Mouse (Mus musculus) MEL (cell line): ENCODE results near the gene Rex1bd. TPM values are rescaled to one million over a fixed set of nuclear protein-coding genes. Genes with fewer than 3 reads are reported as not detected.

Source experiments
- DNase-seq: peaks from one replicate; pipeline ENCODE4 v3.0.0; 2011; ENCODE audit warnings: low read depth, low spot score
- H3K27ac ChIP-seq: 2 replicates; pipeline ENCODE4 v1.5.1; 2012; ENCODE audit warnings: low read depth, mild to moderate bottlenecking, control low read depth, low read length, moderate library complexity; ENCODE audit not compliant: control insufficient read depth
- H3K27me3 ChIP-seq, 2 experiments: fragments of 150-350 bp in 1 of 2; sonication (generic) in 1 of 2; 2 replicates each; pipeline ENCODE4 v1.6.1; 2012; ENCODE audit warnings: low read length in 2 of 2, mild to moderate bottlenecking in 2 of 2, improper control_type of control experiment in 1 of 2, moderate library complexity in 1 of 2; ENCODE audit not compliant: insufficient read depth in 2 of 2, control insufficient read depth in 1 of 2
- H3K36me3 ChIP-seq, 2 experiments: 2 replicates each; pipeline ENCODE4 v1.6.1; 2012 to 2014; ENCODE audit warnings: low read length in 2 of 2, improper control_type of control experiment in 1 of 2, inconsistent platforms in 1 of 2, mild to moderate bottlenecking in 1 of 2; ENCODE audit not compliant: insufficient read depth in 2 of 2, control insufficient read depth in 1 of 2
- H3K4me1 ChIP-seq, 2 experiments: fragments of 150-350 bp in 1 of 2; sonication (generic) in 1 of 2; 2 replicates each; pipeline ENCODE4 v1.6.1; 2012; ENCODE audit warnings: low read length in 2 of 2, improper control_type of control experiment in 1 of 2, mild to moderate bottlenecking in 1 of 2; ENCODE audit not compliant: insufficient read depth in 2 of 2, control insufficient read depth in 1 of 2
- H3K4me3 ChIP-seq, 2 experiments: fragments of 150-350 bp in 1 of 2; sonication (generic) in 1 of 2; 2 replicates each; pipeline ENCODE4 v1.5.1; 2012; ENCODE audit warnings: low read depth in 2 of 2, low read length in 2 of 2, mild to moderate bottlenecking in 2 of 2, moderate library complexity in 2 of 2, control low read depth in 1 of 2, improper control_type of control experiment in 1 of 2; ENCODE audit not compliant: control insufficient read depth in 1 of 2, insufficient read depth in 1 of 2
- H3K79me2 ChIP-seq: 2 replicates; pipeline ENCODE4 v1.6.1; 2012; ENCODE audit warnings: mild to moderate bottlenecking, low read length, moderate library complexity; ENCODE audit not compliant: control insufficient read depth, poor library complexity, insufficient read depth
- H3K9ac ChIP-seq: 2 replicates; pipeline ENCODE4 v1.6.1; 2012; ENCODE audit warnings: low read depth, mild to moderate bottlenecking, control low read depth, low read length, moderate library complexity; ENCODE audit not compliant: control insufficient read depth, poor library complexity, severe bottlenecking
- H3K9me3 ChIP-seq: fragments of 150-350 bp; sonication (generic); replicated peaks from 2 replicates; pipeline ENCODE4 v1.6.1; 2012; ENCODE audit warnings: mild to moderate bottlenecking, low read length, improper control_type of control experiment, moderate library complexity; ENCODE audit not compliant: insufficient read depth
- CHD1 ChIP-seq: IDR thresholded peaks from 2 replicates; pipeline ENCODE4 v1.6.1; 2012; ENCODE audit warnings: low read depth, mild to moderate bottlenecking, inconsistent platforms, low read length, improper control_type of control experiment
- CHD2 ChIP-seq: IDR thresholded peaks from 2 replicates; pipeline ENCODE4 v1.6.1; 2011; ENCODE audit warnings: low read length, improper control_type of control experiment
- CTCF ChIP-seq, 3 experiments: IDR thresholded peaks in 2 of 3; conservative IDR thresholded peaks in 1 of 3; 2 replicates each; pipeline ENCODE4 v1.5.1; 2011 to 2012; ENCODE audit warnings: low read length in 3 of 3, low read depth in 2 of 3, mild to moderate bottlenecking in 2 of 3, improper control_type of control experiment in 1 of 3, inconsistent platforms in 1 of 3, mixed read lengths in 1 of 3, moderate library complexity in 1 of 3; ENCODE audit not compliant: control insufficient read depth in 1 of 3, insufficient read depth in 1 of 3, poor library complexity in 1 of 3, severe bottlenecking in 1 of 3
- ETS1 ChIP-seq: IDR thresholded peaks from 2 replicates; pipeline ENCODE4 v1.6.1; 2012; ENCODE audit warnings: low read depth, mild to moderate bottlenecking, inconsistent platforms, low read length, improper control_type of control experiment, moderate library complexity
- GABPA ChIP-seq: IDR thresholded peaks from 2 replicates; pipeline ENCODE4 v1.6.1; 2012; ENCODE audit warnings: low read depth, mild to moderate bottlenecking, inconsistent platforms, low read length, improper control_type of control experiment, moderate library complexity
- MAX ChIP-seq: IDR thresholded peaks from 2 replicates; pipeline ENCODE4 v1.6.1; 2011; ENCODE audit warnings: low read length, improper control_type of control experiment
- MEF2A ChIP-seq: IDR thresholded peaks from 2 replicates; pipeline ENCODE4 v1.6.1; 2014; ENCODE audit warnings: low read depth, mild to moderate bottlenecking, inconsistent platforms, low read length, improper control_type of control experiment; ENCODE audit not compliant: poor library complexity, insufficient replicate concordance, severe bottlenecking; ENCODE audit errors: extremely low read depth
- NRF1 ChIP-seq: IDR thresholded peaks from 2 replicates; pipeline ENCODE4 v1.6.1; 2014; ENCODE audit warnings: low read depth, mild to moderate bottlenecking, inconsistent platforms, low read length, improper control_type of control experiment, moderate library complexity; ENCODE audit not compliant: poor library complexity, insufficient read depth, severe bottlenecking
- SIN3A ChIP-seq: IDR thresholded peaks from 2 replicates; pipeline ENCODE4 v1.6.1; 2012; ENCODE audit warnings: low read length, improper control_type of control experiment, inconsistent platforms
- TCF12 ChIP-seq: IDR thresholded peaks from 2 replicates; pipeline ENCODE4 v1.6.1; 2014; ENCODE audit warnings: low read depth, mild to moderate bottlenecking, inconsistent platforms, low read length, improper control_type of control experiment, moderate library complexity
- USF1 ChIP-seq: IDR thresholded peaks from 2 replicates; pipeline ENCODE4 v1.6.1; 2014; ENCODE audit warnings: low read depth, mild to moderate bottlenecking, inconsistent platforms, low read length, improper control_type of control experiment, moderate library complexity
- USF2 ChIP-seq, 2 experiments: IDR thresholded peaks; 2 replicates each; pipeline ENCODE4 v1.6.1; 2011 to 2012; ENCODE audit warnings: improper control_type of control experiment in 2 of 2, low read length in 2 of 2, borderline replicate concordance in 1 of 2, inconsistent platforms in 1 of 2, low read depth in 1 of 2, mild to moderate bottlenecking in 1 of 2; ENCODE audit not compliant: insufficient read depth in 1 of 2
- ZC3H11A ChIP-seq: IDR thresholded peaks from 2 replicates; pipeline ENCODE4 v1.6.1; 2012; ENCODE audit warnings: low read depth, mild to moderate bottlenecking, inconsistent platforms, low read length, improper control_type of control experiment
- ZNF384 ChIP-seq: IDR thresholded peaks from 2 replicates; pipeline ENCODE4 v1.6.1; 2012; ENCODE audit warnings: low read depth, mild to moderate bottlenecking, inconsistent platforms, low read length, improper control_type of control experiment
- polyA plus RNA-seq, 2 experiments: library from polyadenylated mRNA; stranded (reverse) in 1 of 2; unstranded in 1 of 2; fragments of >175 nt in 1 of 2; fragments of >200 nt in 1 of 2; gene quantifications; 2 replicates each; pipeline versions ENCODE4 v1.2.1 to v1.2.4; 2012; ENCODE audit warnings: low replicate concordance in 2 of 2, low read depth in 1 of 2; ENCODE audit not compliant: insufficient read length in 2 of 2, insufficient read depth in 1 of 2, missing spikeins in 1 of 2
- total RNA-seq: library from RNA; depleted of rRNA; stranded (reverse); fragments of 300-350 nt; gene quantifications from 2 replicates; pipeline ENCODE4 v1.2.3, GENCODE M21; 2012

Rex1bd gene
- total and polyA plus RNA-seq, 3 experiments, result 145 to 204 TPM; not detected in 1

GRCm38 (mm10) chr8:70549412-70550184, 43.0 kb upstream of the Rex1bd start:
- Histone ChIP-seq H3K27ac (no peak overlapping the region), H3K79me2 (peaks cover 48% of the 10 kb centered on the region)
- DNase-seq, result no peak

GRCm38 (mm10) chr8:70547762-70548161, 41.2 kb upstream of the Rex1bd start:
- Histone ChIP-seq H3K27me3 (no peaks in the 10 kb centered on the region), H3K79me2 (peaks cover 58% of the 10 kb centered on the region)
- TF ChIP-seq CHD1, result no peak
- no peak for TF ChIP-seq NRF1
- no peak for TF ChIP-seq USF2 (IDR thresholded peaks at IDR 0.05; ENCODE audit: borderline replicate concordance in 1 of 2, insufficient read depth in 1 of 2, low read depth in 1 of 2, low read length in 2 of 2)
- TF ChIP-seq MEF2A, result no peak
- TF ChIP-seq SIN3A, result no peak
- TF ChIP-seq USF1, result no peak
- no peak for TF ChIP-seq GABPA
- no peak for TF ChIP-seq ETS1
- no peak for TF ChIP-seq MAX
- no peak for TF ChIP-seq TCF12
- TF ChIP-seq, all 39 proteins: peak for 0
- peaks cover 0 to 2% of the 10 kb centered on the region in 2 experiments; a peak in 1 of 4 replicates for H3K4me1 ChIP-seq
- no peak overlapping the region for H3K9ac ChIP-seq
- no peaks in the 10 kb centered on the region; a peak in 1 of 4 replicates for H3K36me3 ChIP-seq
- H3K4me3 ChIP-seq, result no peak overlapping the region
- DNase-seq, result no peak
- H3K27ac ChIP-seq, result no peak overlapping the region
- H3K9me3 ChIP-seq, result no peaks in the 10 kb centered on the region

More at GRCm38 (mm10) chr8:70549412-70550184, 43.0 kb upstream of the Rex1bd start:
- Histone ChIP-seq H3K4me1 (peaks cover 0 to 4% of the 10 kb centered on the region in 2 experiments; a peak in 1 of 4 replicates), H3K4me3 (no peak overlapping the region), H3K9ac (no peak overlapping the region), H3K9me3 (no peaks in the 10 kb centered on the region), H3K36me3 (no peaks in the 10 kb centered on the region; a peak in 1 of 4 replicates)
- no peak for TF ChIP-seq NRF1
- TF ChIP-seq ZNF384, result peak; percentile 61
- peak in 2 of 3 experiments; percentile 24 to 44; a peak in 5 of 6 replicates for TF ChIP-seq CTCF (IDR thresholded peaks at IDR 0.05 in 2 of 3, conservative IDR thresholded peaks at IDR 0.05 in 1 of 3; ENCODE audit: control insufficient read depth in 1 of 3, insufficient read depth in 1 of 3, low read depth in 2 of 3, low read length in 3 of 3, poor library complexity in 1 of 3, severe bottlenecking in 1 of 3)
- TF ChIP-seq, all 39 proteins: peak for 2
- no peaks in the 10 kb centered on the region for H3K27me3 ChIP-seq

GRCm38 (mm10) chr8:70546412-70546811, 39.9 kb upstream of the Rex1bd start:
- TF ChIP-seq ZC3H11A (no peak), CHD2 (no peak)
- Histone ChIP-seq H3K9ac (no peak overlapping the region), H3K4me1 (0 out of 4 replicates have a peak, but pooled peaks cover 0 to 3% of the 10 kb centered on the region in 2 experiments), H3K79me2 (peaks cover 63% of the 10 kb centered on the region), H3K27ac (no peak overlapping the region), H3K4me3 (no peak overlapping the region), H3K9me3 (no peaks in the 10 kb centered on the region), H3K36me3 (no peaks in the 10 kb centered on the region; a peak in 1 of 4 replicates), H3K27me3 (no peaks in the 10 kb centered on the region)
- DNase-seq, result no peak
